ENCODE assay signal across 26 mouse cellular contexts in genomic region chr9:122208311-122208710, GRCm38 (mm10).
"Had no signal": no experiment of that assay in that cellular context is flagged by ENCODE, and none has a peak within 500 bp of the region (broad histone marks: within the 10 kb centered on the region; RNA-seq: fewer than 3 reads in every experiment).

No protein-coding gene starts in this region.

- ATAC-seq: hindbrain, embryonic 16.5 days; inflammation-experienced regulatory T-cells, adult 6 months; intestine, embryonic 15.5 days; intestine, postnatal 0 days had no signal

- H3K4me3 ChIP-seq: heart, adult 2 months; hindbrain, embryonic 10.5 days; hindbrain, embryonic 12.5 days; intestine, embryonic 15.5 days; layer of hippocampus, adult 2 months; left cerebral cortex, adult 2 months; limb, embryonic 10.5 days; limb, embryonic 12.5 days; liver, embryonic 13.5 days had no signal

- H3K9me3 ChIP-seq: hindbrain, embryonic 10.5 days; hindbrain, embryonic 12.5 days; intestine, embryonic 15.5 days; limb, embryonic 10.5 days; limb, embryonic 12.5 days; liver, embryonic 13.5 days had no signal

- DNase-seq: gastrocnemius, postnatal 14 days; gastrocnemius, postnatal 36 days; heart, adult 11 months; heart, adult 2 months; heart, postnatal 10 days; heart, postnatal 4 days; kidney, adult 18-20 months; kidney, adult 8-10 months; kidney, postnatal 10 days; kidney, postnatal 25 days; kidney, postnatal 4 days; liver; liver, embryonic 13.5 days had no signal

- H3K36me3 ChIP-seq: hindbrain, embryonic 10.5 days; hindbrain, embryonic 12.5 days; intestine, embryonic 15.5 days; limb, embryonic 10.5 days; limb, embryonic 12.5 days; liver, embryonic 13.5 days had no signal

- H3K27me3 ChIP-seq: hindbrain, embryonic 12.5 days; intestine, embryonic 15.5 days; limb, embryonic 12.5 days; liver, embryonic 13.5 days had no signal

- H3K9ac ChIP-seq: hindbrain, embryonic 12.5 days; hindbrain, embryonic 14.5 days; intestine, embryonic 15.5 days; limb, embryonic 12.5 days; liver, embryonic 13.5 days had no signal

- H3K4me2 ChIP-seq: heart, embryonic 11.5 days; hindbrain, embryonic 12.5 days; hindbrain, embryonic 14.5 days; intestine, embryonic 15.5 days; limb, embryonic 12.5 days; liver, embryonic 11.5 days; liver, embryonic 13.5 days had no signal

- H3K4me1 ChIP-seq: intestine, embryonic 15.5 days; limb, embryonic 12.5 days had no signal

- H3K27ac ChIP-seq: heart, adult 2 months; hindbrain, embryonic 10.5 days; hindbrain, embryonic 12.5 days; hindbrain, embryonic 14.5 days; intestine, embryonic 15.5 days; layer of hippocampus, adult 2 months; left cerebral cortex, adult 2 months; limb, embryonic 10.5 days; limb, embryonic 12.5 days; liver, embryonic 13.5 days had no signal
